9 mouse cellular contexts compared by ENCODE assay signal in the genomic region with DNA sequence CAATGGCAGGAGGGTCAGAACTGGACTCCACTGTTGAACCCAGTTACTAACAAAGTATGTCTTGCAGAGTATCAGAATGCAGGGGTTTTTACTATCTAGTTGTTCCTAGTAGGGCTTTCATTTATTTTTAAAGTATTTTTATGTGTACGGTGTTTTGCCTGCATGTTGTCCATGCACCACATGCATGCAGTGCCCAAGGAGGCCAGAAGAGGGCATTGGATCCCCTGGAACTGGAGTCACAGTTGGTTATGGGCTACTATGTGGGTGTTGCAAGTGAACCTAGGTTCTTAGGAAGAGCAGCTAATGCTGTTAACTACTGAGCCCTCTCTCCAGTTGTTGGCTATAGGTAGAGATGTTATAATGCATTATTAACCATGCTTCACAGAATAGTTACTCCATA. TPM values are rescaled to one million over a fixed set of nuclear protein-coding genes. Genes with fewer than 3 reads are reported as not detected.
A peak's percentile ranks its signal among the peaks of the same experiment; 100 is the strongest.
DNase-seq lines count a peak whose midpoint lies in the region; ATAC-seq and TF ChIP-seq lines count a peak whose summit lies in the region.
"Had no signal": no experiment of that assay in that cellular context is flagged by ENCODE, and none has a peak within 500 bp of the region (broad histone marks: within the 10 kb centered on the region; RNA-seq: fewer than 3 reads in every experiment).

No protein-coding gene starts in this region.

- no peaks in the 10 kb centered on the region for H3K27me3 ChIP-seq in hindbrain, embryonic 11.5 days (ENCODE audit: control insufficient read depth, insufficient read depth, low read length)
- H3K27me3 ChIP-seq in hindbrain, embryonic 13.5 days, result no peaks in the 10 kb centered on the region
- H3K27me3 ChIP-seq in kidney, postnatal 0 days (ENCODE audit: insufficient read depth, low read length), result no peaks in the 10 kb centered on the region
- H3K27me3 ChIP-seq: limb, embryonic 12.5 days had no signal

- no peak overlapping the region for H3K4me3 ChIP-seq in hindbrain, embryonic 11.5 days (ENCODE audit: low read depth, low read length)
- H3K4me3 ChIP-seq in hindbrain, embryonic 13.5 days, result no peak overlapping the region
- no peak overlapping the region for H3K4me3 ChIP-seq in kidney, postnatal 0 days (replicated peaks; ENCODE audit: low read depth, low read length)
- H3K4me3 ChIP-seq: limb, embryonic 12.5 days had no signal

- WGBS in hindbrain, embryonic 11.5 days, result 86% methylated on average over 1 of the region's 1 CpGs
- 73% methylated on average over 1 of the region's 1 CpGs for WGBS in hindbrain, embryonic 13.5 days
- 71% methylated on average over 1 of the region's 1 CpGs for whole genome bisulfite sequencing in kidney, postnatal 0 days

- H3K9ac ChIP-seq in hindbrain, embryonic 11.5 days (ENCODE audit: low read depth, low read length), result no peak overlapping the region
- no peak overlapping the region for H3K9ac ChIP-seq in hindbrain, embryonic 13.5 days
- no peak overlapping the region for H3K9ac ChIP-seq in kidney, postnatal 0 days (ENCODE audit: low read depth, low read length)
- H3K9ac ChIP-seq: limb, embryonic 12.5 days had no signal

- ATAC-seq in hindbrain, embryonic 11.5 days (ENCODE audit: low FRiP score), result no peak
- ATAC-seq in hindbrain, embryonic 13.5 days (ENCODE audit: low FRiP score), result no peak
- ATAC-seq in kidney, postnatal 0 days (replicated peaks; ENCODE audit: low FRiP score, low read depth), result no peak
- ATAC-seq in megakaryocyte progenitor cell, adult 5-6 weeks (replicated peaks; ENCODE audit: poor library complexity), result peak; percentile 55

- no peaks in the 10 kb centered on the region for H3K36me3 ChIP-seq in hindbrain, embryonic 11.5 days (ENCODE audit: control insufficient read depth, insufficient read depth, low read length)
- no peaks in the 10 kb centered on the region for H3K36me3 ChIP-seq in hindbrain, embryonic 13.5 days
- no peaks in the 10 kb centered on the region for H3K36me3 ChIP-seq in kidney, postnatal 0 days (ENCODE audit: insufficient read depth, low read length)
- H3K36me3 ChIP-seq: limb, embryonic 12.5 days had no signal

- no peaks in the 10 kb centered on the region for H3K4me1 ChIP-seq in hindbrain, embryonic 11.5 days (replicated peaks; ENCODE audit: control insufficient read depth, insufficient read depth, low read length)
- H3K4me1 ChIP-seq in hindbrain, embryonic 13.5 days (replicated peaks), result no peaks in the 10 kb centered on the region
- H3K4me1 ChIP-seq in kidney, postnatal 0 days (replicated peaks; ENCODE audit: insufficient read depth, low read length), result no peaks in the 10 kb centered on the region
- H3K4me1 ChIP-seq: limb, embryonic 12.5 days had no signal

- H3K27ac ChIP-seq in hindbrain, embryonic 11.5 days (ENCODE audit: low read depth, low read length), result no peak overlapping the region
- H3K27ac ChIP-seq in hindbrain, embryonic 13.5 days, result no peak overlapping the region
- no peak overlapping the region for H3K27ac ChIP-seq in kidney, postnatal 0 days
- H3K27ac ChIP-seq: limb, embryonic 12.5 days had no signal

- peak; percentile 81 for TF ChIP-seq CTCF in kidney, postnatal 0 days (IDR thresholded peaks at IDR 0.05; ENCODE audit: low read depth)

- no peaks in the 10 kb centered on the region for H3K9me3 ChIP-seq in hindbrain, embryonic 11.5 days (ENCODE audit: control insufficient read depth, low read length)
- H3K9me3 ChIP-seq in hindbrain, embryonic 13.5 days, result no peaks in the 10 kb centered on the region
- H3K9me3 ChIP-seq in kidney, postnatal 0 days (replicated peaks; ENCODE audit: low read length), result no peaks in the 10 kb centered on the region
- H3K9me3 ChIP-seq: limb, embryonic 12.5 days had no signal

- DNase-seq in hindbrain, embryonic 11.5 days (ENCODE audit: low spot score), result peak; percentile 64
- peak; percentile 56 to 64 for DNase-seq in B cell, adult 2 months
- peak; percentile 64 for DNase-seq in NIH3T3 (ENCODE audit: low read depth)
- DNase-seq in cerebellum, postnatal 4 days (ENCODE audit: low spot score in 2 of 2), result peak; percentile 38 to 65
- peak; percentile 51 for DNase-seq in kidney, postnatal 0 days (ENCODE audit: low spot score)
- peak; percentile 37 to 71 for DNase-seq in urinary bladder, postnatal 36 days (ENCODE audit: low spot score in 2 of 2)

- H3K4me2 ChIP-seq in hindbrain, embryonic 11.5 days (replicated peaks; ENCODE audit: low read depth, low read length), result no peak overlapping the region
- no peak overlapping the region for H3K4me2 ChIP-seq in hindbrain, embryonic 13.5 days
- no peak overlapping the region for H3K4me2 ChIP-seq in kidney, postnatal 0 days (ENCODE audit: low read length)
- H3K4me2 ChIP-seq: limb, embryonic 12.5 days had no signal

RNA-seq across cellular contexts. Expression of gene Lcn5, which starts 5.8 kb away (rescaled TPM):
- polyA plus RNA-seq in hindbrain, embryonic 11.5 days (2014; fragmentation: Nextera tagmentation; extraction: Ambion mirVana), result not detected in 2 replicates
- not detected in 2 replicates for polyA plus RNA-seq in hindbrain, embryonic 13.5 days (2015; fragmentation: Nextera tagmentation; extraction: Ambion mirVana)
- not detected in 2 replicates for polyA plus RNA-seq in kidney, postnatal 0 days (2015; fragmentation: Nextera tagmentation; extraction: Ambion mirVana)
- not detected in 2 replicates for total RNA-seq in megakaryocyte progenitor cell, adult 5-6 weeks (2015)
- total RNA-seq in megakaryocyte progenitor cell, adult 5-6 weeks (2017), result not detected in 2 replicates
- polyA plus RNA-seq: limb, embryonic 12.5 days had no signal

RNA-seq across cellular contexts. Expression of gene Lcn8, which starts 10.6 kb away (rescaled TPM):
- polyA plus RNA-seq in hindbrain, embryonic 11.5 days (2014; fragmentation: Nextera tagmentation; extraction: Ambion mirVana), result not detected in 2 replicates
- not detected in 2 replicates for polyA plus RNA-seq in hindbrain, embryonic 13.5 days (2015; fragmentation: Nextera tagmentation; extraction: Ambion mirVana)
- not detected in 2 replicates for polyA plus RNA-seq in kidney, postnatal 0 days (2015; fragmentation: Nextera tagmentation; extraction: Ambion mirVana)
- not detected in 2 replicates for total RNA-seq in megakaryocyte progenitor cell, adult 5-6 weeks (2015)
- total RNA-seq in megakaryocyte progenitor cell, adult 5-6 weeks (2017), result not detected in 2 replicates
- polyA plus RNA-seq: limb, embryonic 12.5 days had no signal

RNA-seq across cellular contexts. Expression of gene Lcn6, which starts 13.1 kb away (rescaled TPM):
- polyA plus RNA-seq in hindbrain, embryonic 11.5 days (2014; fragmentation: Nextera tagmentation; extraction: Ambion mirVana), result not detected in 2 replicates
- polyA plus RNA-seq in hindbrain, embryonic 13.5 days (2015; fragmentation: Nextera tagmentation; extraction: Ambion mirVana), result not detected in 2 replicates
- polyA plus RNA-seq in kidney, postnatal 0 days (2015; fragmentation: Nextera tagmentation; extraction: Ambion mirVana), result not detected in 2 replicates
- not detected in 2 replicates for total RNA-seq in megakaryocyte progenitor cell, adult 5-6 weeks (2015)
- not detected in 2 replicates for total RNA-seq in megakaryocyte progenitor cell, adult 5-6 weeks (2017)
- polyA plus RNA-seq: limb, embryonic 12.5 days had no signal

RNA-seq across cellular contexts. Expression of gene Lcn10, which starts 19.0 kb away (rescaled TPM):
- 0.20 TPM in 1 of 2 replicates, not detected in the other for polyA plus RNA-seq in hindbrain, embryonic 11.5 days (2014; fragmentation: Nextera tagmentation; extraction: Ambion mirVana)
- not detected in 2 replicates for polyA plus RNA-seq in hindbrain, embryonic 13.5 days (2015; fragmentation: Nextera tagmentation; extraction: Ambion mirVana)
- polyA plus RNA-seq in kidney, postnatal 0 days (2015; fragmentation: Nextera tagmentation; extraction: Ambion mirVana), result not detected in 2 replicates
- total RNA-seq in megakaryocyte progenitor cell, adult 5-6 weeks (2015), result not detected in 2 replicates
- total RNA-seq in megakaryocyte progenitor cell, adult 5-6 weeks (2017), result not detected in 2 replicates
- polyA plus RNA-seq: limb, embryonic 12.5 days had no signal

RNA-seq across cellular contexts. Expression of gene Fcna, which starts 35.7 kb away (rescaled TPM):
- polyA plus RNA-seq in hindbrain, embryonic 11.5 days (2014; fragmentation: Nextera tagmentation; extraction: Ambion mirVana), result 0.57 and 0.82 TPM in 2 replicates
- polyA plus RNA-seq in hindbrain, embryonic 13.5 days (2015; fragmentation: Nextera tagmentation; extraction: Ambion mirVana), result 2.5 and 3.3 TPM in 2 replicates
- 1.7 and 2.2 TPM in 2 replicates for polyA plus RNA-seq in kidney, postnatal 0 days (2015; fragmentation: Nextera tagmentation; extraction: Ambion mirVana)
- 0.68 and 1.4 TPM in 2 replicates for total RNA-seq in megakaryocyte progenitor cell, adult 5-6 weeks (2015)
- total RNA-seq in megakaryocyte progenitor cell, adult 5-6 weeks (2017), result 0.50 and 1.7 TPM in 2 replicates
